Mouse (Mus musculus) adrenal gland, postnatal 36 days (tissue): Measurements from ENCODE around the gene Crb1. TPM values are rescaled to one million over a fixed set of nuclear protein-coding genes. Genes with fewer than 3 reads are reported as not detected.

ENCODE experiments used
- DNase-seq, 2 experiments: peaks; one replicate each; pipeline ENCODE4 v3.0.0; 2021; ENCODE audit warnings: mixed read lengths in 1 of 2
- total RNA-seq, 2 experiments: library from RNA; stranded (reverse); gene quantifications; 2 replicates each; pipeline ENCODE4 v1.2.3; 2021

Crb1 gene
- total RNA-seq, 2 experiments from 2014 or later, result not detected

DNA sequence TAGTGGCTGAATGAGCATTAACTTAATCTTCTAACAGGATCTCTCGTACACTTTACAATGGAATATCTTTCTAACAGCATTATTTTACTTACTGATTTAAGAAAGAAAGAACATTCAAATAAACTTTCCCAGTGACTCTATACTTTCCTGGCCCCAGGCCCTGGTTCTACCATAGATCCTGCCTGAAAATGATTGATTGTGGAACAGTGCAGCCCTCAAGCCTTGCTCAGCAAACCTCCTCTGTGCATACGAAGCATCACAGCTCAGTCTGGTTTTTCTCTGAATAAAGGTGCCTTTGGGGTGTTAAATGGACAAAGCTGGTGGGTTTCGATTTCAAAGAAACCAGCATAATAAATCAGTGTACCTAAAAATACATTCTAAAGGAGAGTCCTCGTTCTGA, 153.1 kb downstream of the Crb1 start:
- DNase-seq, result no peak

DNA sequence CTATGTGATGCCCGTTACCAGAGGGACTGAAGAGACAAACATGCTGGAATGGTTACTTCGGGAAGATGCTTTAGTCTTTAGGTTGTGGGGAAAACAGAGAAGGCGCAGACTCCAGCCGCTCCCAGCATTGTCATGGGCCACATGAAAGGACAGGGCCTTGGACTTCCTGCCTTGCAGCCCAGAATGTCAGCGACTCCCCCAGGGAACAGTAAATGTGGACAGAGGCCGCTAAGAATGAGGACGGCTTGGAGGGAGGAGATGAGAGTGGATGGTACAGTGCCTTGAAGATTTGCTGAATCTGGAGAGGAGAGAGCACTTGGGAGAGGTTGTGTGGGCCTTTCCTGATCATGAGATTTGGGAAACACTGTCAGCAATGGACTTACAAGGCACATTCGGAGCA, 161.6 kb downstream of the Crb1 start:
- no peak for DNase-seq

GRCm38 (mm10) chr1:139210505-139210904, 166.4 kb downstream of the Crb1 start:
- DNase-seq, result no peak

GRCm38 (mm10) chr1:139209796-139210195, 167.1 kb downstream of the Crb1 start:
- DNase-seq, result peak; percentile 80 to 83

DNA sequence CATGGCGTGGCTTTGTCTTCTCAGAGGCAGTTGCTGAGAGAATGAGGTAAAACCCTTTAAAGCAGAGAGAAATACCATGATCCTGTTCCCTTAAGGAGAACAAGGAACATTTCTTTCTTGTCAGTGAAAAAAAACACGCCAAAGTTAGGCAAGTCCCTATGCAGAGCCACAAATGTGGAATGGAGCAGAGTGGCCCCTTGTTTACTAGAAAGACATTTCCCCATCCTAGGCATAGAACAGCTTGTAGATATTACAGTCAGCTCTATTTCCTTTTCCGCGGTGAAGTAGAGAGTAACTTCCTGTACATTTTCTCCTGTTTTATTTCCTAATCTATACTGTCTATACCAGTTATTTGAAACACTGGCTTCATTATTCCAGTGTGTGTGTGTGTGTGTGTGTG, 170.6 kb downstream of the Crb1 start:
- no peak for DNase-seq

DNA sequence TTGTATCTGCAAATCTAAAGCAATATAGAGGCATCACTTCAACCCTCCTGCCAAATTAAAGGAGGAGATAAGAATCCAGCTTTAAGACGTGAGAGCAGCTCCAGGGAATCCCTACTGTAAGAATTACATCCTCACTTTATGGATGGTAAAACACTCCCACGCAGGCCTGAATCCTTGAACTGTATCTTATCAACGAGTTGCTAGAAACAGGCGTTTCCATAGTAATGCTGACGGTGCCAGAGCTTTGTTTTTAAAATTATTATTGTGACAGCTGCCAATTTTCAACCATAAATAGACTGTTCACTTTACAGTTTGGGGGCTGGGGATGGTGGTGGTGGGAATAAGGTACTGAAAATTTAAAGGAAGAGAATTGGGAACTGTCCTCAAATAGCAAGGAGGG, 173.9 kb downstream of the Crb1 start:
- peak in 1 of 2 experiments; percentile 3 for DNase-seq

DNA sequence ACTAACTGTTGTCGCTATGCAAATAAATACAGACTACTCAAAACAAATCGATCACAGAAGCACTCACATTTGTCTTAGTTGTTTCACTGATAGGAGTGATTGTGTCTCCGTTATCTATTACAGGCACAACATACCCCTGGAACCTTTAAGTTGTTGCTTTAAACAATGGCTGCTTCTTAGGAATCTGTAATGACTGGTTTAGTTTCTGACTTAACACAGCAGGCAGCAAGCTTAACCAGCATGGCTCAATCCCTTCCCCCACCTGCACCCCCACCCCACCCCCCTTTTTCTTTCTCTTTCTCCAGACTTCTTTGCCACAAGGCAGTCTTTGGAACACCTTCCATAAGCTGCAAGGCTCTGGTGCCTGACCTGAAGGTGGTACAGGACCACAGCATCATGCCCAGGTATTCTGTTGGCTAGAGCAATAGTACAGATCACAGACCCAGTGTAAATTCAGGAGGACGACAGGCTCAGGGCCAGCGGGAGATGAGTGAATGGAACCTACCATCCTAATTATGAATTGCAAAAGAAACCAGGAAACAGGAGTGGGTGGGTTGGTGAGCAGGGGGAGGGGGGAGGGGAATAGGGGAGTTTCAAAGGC, 182.4 kb downstream of the Crb1 start:
- DNase-seq, result no peak

DNA sequence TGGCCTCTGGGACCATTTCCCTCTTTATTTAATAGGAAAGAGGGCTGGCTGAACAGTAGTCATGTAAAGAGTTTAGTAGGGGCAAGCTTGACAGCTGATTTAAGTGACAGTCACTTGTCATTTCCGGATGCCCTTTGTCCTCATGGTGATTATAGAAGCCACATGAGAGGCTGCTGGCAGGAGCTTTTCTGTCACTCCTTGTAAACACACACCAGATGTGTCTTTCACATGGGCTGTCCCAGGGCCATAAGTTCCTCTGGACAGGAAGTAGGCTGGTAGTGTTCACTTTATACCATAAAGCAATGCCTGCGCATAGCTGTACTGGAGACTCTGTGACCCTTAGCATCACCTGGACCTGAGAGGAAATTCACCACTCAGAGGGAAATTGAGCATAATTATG, 182.9 kb downstream of the Crb1 start:
- no peak for DNase-seq

- no peak for DNase-seq
Observed at GRCm38 (mm10) chr1:139192635-139193034, 184.3 kb downstream of the Crb1 start.

DNA sequence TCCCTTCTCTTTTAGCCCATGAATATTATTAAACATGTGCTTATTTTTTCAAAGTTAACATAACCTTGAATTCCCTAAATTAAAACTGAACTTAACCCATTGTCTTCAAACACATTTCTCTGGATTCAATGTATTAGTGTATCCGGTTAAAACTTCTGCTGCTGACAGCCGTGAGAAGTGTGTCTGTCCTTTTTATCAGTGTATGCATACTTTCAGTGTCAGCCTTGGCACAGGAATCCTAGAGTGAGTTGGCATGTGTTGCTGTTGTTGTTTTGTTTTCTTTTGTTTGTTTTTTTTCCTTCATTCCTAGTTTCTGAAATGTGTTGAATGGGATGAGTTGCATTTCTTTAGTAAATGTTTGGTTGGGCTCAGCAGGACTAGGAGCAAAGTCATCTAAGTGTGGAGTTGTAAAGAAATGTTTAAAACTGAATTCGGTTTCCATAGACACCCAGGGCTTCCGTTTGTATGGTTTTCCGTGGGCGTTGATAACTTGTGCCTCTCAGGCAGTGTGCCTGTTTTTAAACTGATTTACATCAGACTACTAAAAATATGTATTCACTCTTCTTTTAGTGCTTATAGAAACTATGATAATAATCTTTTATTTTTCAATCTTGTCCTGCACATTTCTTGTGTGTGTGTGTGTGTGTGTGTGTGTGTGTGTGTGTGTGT, 196.3 kb downstream of the Crb1 start:
- DNase-seq, result no peak

DNA sequence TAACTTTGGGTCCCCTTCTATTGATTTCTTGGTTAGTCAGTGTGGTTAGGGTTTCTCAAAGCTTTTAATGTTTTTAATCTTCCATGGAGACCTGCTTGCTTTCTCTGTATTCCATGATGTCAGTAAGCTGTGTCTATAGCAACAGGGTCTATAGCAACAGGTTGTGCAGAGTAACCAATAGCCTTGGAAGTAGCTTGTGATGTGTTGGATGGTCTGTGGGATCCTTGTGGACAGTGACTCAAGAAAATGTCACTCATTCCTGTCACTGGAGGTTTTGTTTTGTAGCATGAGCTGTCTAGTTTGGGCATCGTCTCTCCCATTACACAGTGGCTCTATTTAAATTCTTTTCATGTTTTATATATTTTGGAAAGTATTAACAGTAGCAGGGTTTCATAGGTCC, 197.2 kb downstream of the Crb1 start:
- DNase-seq, result no peak

DNA sequence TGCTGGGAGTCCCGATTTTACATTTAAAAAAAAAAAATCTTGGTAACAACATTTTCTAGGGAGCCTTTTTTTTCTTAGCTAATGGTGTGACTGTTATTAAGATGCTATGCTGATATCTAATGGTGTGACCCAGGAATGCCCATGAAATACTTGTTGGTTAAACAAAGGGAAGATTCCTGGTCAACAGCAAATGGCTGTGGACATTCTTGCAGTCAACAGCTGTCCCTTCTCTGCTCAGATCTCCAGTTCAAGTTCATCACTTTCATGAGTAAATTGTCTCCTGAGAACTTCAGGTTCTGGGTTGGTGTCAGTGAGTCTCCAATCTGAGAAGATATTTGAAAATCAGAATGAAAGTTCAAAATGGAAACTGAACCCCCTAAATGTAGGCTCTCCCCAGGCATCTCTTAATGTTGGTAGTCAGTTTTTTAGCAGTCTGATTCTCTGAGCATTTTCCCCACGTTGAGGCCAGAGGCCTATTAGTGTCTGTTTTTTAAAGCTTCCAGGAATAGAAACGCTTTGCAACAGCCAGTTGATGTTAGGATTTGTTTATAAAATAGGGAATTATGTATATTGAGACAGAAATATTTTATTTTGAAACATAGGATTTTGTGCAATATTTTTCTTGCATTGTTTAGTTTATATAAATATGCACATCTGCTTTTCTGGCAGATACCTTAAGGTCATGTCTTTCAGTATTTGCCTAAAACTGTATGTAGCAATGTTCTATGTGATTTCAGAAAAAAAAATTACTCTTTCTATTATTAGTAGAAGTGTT, 202.7 kb downstream of the Crb1 start:
- no peak for DNase-seq

- peak in 1 of 2 experiments; percentile 11 for DNase-seq
Observed at GRCm38 (mm10) chr1:139162814-139163213, 214.1 kb downstream of the Crb1 start.

DNA sequence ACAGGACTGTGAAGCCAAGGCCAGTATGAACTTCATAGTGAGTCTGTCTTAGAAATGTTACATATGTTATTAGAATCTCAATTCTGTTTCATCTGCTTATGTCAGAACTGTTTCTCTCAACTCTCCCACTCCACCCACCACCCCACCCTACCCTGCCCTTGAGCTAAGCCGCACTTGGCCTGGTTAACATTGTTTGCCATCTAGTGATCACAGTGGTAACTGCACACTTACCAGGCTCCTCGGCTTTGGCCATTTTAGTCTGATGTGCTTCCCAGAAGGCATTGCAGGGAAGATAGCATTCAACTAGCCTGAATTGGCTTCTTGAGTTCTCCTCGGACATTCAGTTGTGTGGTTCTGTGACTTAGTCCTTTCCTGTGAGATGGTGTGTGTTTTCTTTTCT, 215.3 kb downstream of the Crb1 start:
- peak in 1 of 2 experiments; percentile 7 for DNase-seq

DNA sequence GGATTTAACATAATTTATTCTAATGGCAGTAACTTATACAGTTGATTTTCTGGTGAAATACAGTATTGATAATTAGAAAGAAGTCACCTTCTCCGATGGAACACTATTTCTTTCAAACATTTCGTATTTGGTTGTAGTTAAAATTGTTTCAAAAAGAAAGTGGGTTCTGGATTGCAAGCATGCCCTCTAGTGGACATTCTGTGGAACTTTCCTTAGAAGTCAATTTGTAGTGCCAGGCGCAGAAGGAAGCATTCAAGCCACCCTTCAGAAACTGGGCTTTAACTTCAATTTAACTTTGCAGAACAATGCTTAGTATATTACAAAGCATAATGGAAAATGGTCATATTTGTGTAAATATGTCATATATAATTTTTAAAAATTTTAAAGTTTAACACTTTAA, 220.5 kb downstream of the Crb1 start:
- peak in 1 of 2 experiments; percentile 37 for DNase-seq

DNA sequence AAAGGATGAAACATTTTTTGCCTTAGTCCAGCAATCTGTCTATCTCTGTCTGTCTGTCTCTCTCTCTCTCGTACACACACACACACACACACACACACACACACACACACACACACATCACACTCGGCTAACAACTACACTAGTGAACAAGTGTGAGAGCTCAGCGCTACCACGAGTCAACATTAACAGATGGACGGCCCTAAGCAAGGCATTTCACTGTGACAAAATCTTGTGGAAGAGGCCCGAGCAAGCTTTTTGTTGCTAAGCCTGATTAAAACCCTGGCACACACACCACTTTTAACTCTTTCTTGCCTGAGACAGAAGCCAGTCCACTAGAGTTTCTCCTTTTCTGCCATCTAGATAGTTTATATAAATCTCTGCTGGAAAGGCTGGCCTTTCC, 223.4 kb downstream of the Crb1 start:
- no peak for DNase-seq

- DNase-seq, result no peak
Observed at GRCm38 (mm10) chr1:139153006-139153405, 223.9 kb downstream of the Crb1 start.

Other genes starting within 250 kb of the Crb1 start
- gene Zbtb41, start 45.2 kb upstream of the Crb1 start, total RNA-seq, result 10 to 100 TPM; 39.5 to 42.4 TPM
- gene Aspm, start 77.7 kb upstream of the Crb1 start, total RNA-seq, result 1 to 10 TPM; 2.2 to 2.7 TPM
- not detected for gene F13b, start 124.6 kb upstream of the Crb1 start, total RNA-seq
- gene Cfhr1, start 183.2 kb upstream of the Crb1 start, total RNA-seq, result not detected